Mouse (Mus musculus) kidney, postnatal 36 days (tissue): ENCODE results near the gene Trpm7.
A peak's percentile ranks its signal among the peaks of the same experiment; 100 is the strongest.

Source experiments
- DNase-seq, 2 experiments: peaks; one replicate each; pipeline ENCODE4 v3.0.0; 2021 to 2022; ENCODE audit warnings: mixed read lengths in 2 of 2

Trpm7 gene

GRCm38 (mm10) chr2:126816644-126817347 is 59.2 kb downstream of the Trpm7 start:
- no peak for DNase-seq

- DNase-seq, result peak in 1 of 2 experiments; percentile 5
Measured at GRCm38 (mm10) chr2:126815822-126816221, 60.2 kb downstream of the Trpm7 start.

- DNase-seq, result no peak
Measured at GRCm38 (mm10) chr2:126801980-126802379, 74.0 kb downstream of the Trpm7 start.

DNA sequence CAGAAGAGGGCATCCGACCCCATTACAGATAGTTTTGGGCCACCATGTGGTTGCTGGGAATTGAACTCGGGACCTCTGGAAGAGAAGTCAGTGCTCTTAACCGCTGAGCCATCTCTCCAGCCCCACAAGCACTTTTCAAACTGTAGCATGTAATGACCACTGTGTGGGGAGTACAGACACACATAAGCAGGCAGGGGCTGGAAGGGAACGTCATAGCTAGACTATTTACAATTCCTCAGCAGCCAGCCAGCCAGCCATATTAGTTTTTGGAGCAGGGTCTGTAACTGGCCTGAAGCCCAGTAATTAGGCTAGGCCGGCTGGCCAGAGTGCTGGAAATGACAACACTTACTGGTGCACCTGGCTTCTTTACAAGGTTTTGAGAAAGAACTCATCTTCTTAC is 77.6 kb downstream of the Trpm7 start:
- DNase-seq, result no peak

DNA sequence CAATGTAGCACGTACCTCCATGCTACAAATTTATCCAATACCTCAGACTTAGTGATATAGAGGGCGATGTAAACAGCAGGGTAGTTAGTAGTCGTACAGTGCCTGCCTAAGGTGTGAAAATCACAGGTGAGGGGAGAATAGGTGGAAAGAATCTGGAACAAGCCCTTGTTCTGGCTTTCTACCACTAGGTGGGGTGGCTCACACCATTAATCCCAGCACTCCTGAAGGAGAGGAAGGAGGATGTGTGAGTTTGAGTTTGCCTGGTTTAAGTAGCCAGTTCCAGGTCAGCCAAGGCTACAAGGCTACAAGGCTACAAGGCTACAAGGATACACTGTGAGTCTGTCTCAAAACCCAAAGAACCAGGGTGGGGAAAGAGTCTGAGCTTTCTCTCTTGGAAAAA is 80.3 kb downstream of the Trpm7 start:
- peak in 1 of 2 experiments; percentile 16 for DNase-seq

GRCm38 (mm10) chr2:126792611-126793010 is 83.4 kb downstream of the Trpm7 start:
- no peak for DNase-seq

- DNase-seq, result no peak
Measured at GRCm38 (mm10) chr2:126787721-126788342, 88.2 kb downstream of the Trpm7 start.

GRCm38 (mm10) chr2:126783370-126783769 is 92.7 kb downstream of the Trpm7 start, which contains the start of gene Usp50:
Gene Usp50, minus strand, starts transcription at chr2:126783470.
- DNase-seq, result no peak

- peak; percentile 83 to 86 for DNase-seq
Measured at GRCm38 (mm10) chr2:126782433-126782832, 93.6 kb downstream of the Trpm7 start.

- no peak for DNase-seq
Measured at GRCm38 (mm10) chr2:126781478-126781877, 94.6 kb downstream of the Trpm7 start.

DNA sequence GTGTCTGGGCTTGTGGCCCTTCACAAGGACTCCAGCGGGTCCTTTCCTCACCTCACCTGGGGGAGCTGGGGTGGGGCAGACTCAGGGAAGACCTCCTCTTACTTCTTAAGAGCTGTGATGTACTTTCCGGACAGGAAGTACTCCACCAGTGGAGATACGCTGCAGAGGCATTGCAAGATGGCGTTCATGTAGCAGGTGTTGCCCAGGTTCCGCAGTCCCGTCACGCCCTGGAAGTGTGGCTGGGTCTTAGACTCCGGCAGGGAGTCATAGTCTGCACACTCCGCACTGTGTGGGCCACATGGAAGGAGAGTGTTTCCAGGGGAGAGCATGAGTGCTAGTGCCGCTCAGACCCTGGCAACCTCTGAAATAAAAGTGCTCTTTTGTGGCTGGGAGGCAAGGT is 95.7 kb downstream of the Trpm7 start:
- DNase-seq, result no peak

DNA sequence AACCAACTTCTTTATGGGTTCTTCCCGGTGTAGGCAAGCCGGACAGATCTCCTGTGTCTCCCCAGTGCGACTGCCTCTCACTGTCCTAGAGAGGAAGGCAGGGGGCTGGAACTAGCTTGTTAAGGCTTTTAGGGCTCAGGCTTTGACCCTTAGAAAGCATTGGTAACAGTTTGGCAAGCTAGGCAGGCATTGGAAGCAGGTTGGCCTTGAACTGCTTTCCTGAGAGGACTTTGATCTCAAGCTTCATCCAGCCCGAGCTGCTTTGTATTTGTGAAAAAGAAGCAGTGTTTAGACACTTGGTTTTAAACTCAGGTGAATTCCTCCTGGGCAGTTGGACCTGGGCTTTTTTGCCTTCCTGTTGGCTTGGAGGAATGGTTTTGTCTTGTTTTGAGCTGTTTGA is 97.2 kb downstream of the Trpm7 start:
- peak; percentile 29 to 35 for DNase-seq

DNA sequence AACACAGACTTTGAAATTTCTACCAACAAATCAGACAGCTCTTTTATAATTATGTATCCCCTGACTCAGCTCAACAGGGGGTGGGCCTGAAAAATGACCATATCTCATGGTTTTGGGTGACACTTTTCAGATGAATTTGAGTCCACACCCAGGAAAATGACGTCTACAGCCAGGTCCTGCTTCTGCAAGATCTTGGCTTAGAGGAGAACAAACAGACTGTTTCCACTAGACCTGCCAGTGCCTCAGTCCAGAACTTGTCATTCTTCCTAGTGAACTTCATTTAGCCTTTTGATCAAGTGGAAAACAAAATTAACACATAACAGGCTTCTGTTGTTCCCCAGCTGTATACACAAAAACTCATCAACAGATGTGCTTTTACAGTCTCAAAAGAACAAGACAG is 99.6 kb downstream of the Trpm7 start:
- DNase-seq, result no peak

GRCm38 (mm10) chr2:126775951-126776350 is 100.1 kb downstream of the Trpm7 start:
- no peak for DNase-seq

- no peak for DNase-seq
Measured at GRCm38 (mm10) chr2:126772217-126772616, 103.8 kb downstream of the Trpm7 start.

GRCm38 (mm10) chr2:126769431-126770181 is 106.4 kb downstream of the Trpm7 start:
- no peak for DNase-seq

DNA sequence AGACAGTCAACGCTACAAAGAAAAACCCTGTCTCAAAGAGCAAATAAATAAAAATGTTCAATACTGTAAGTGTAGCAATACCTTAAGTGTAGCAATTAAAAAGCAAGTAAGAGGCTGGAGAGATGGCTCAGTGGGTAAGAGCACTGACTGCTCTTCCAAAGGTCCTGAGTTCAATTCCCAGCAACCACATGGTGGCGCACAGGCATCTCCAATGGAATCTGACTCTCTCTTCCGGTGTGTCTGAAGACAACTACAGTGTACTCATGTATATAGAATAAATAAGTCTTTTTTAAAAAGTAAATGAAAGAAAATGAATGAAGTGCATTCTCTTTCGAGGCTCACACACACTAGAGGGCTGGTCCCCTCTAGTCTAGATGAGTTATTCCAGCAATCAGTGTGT is 107.8 kb downstream of the Trpm7 start:
- DNase-seq, result peak in 1 of 2 experiments; percentile 40

DNA sequence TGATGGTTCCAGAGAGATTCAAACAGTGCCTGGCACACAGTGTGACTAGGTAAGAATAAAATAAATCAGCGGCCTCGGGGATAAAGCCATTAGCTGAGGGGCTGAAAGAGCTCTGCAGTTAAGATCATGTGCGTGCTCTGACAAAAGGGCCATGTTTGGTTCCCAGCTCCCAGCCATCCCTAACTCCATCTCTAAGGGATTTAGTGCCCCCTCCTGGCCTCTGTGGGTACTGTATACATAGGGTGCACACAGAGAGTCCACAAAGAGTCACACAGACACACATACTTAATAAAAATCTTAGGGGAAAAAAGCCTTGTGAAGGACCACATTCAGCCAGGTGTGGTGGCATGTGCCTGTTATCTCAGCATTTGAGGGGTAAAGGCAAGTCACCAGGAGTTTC is 108.4 kb downstream of the Trpm7 start:
- DNase-seq, result no peak

GRCm38 (mm10) chr2:126765867-126766582 is 110.0 kb downstream of the Trpm7 start:
- DNase-seq, result peak in 1 of 2 experiments; percentile 43

DNA sequence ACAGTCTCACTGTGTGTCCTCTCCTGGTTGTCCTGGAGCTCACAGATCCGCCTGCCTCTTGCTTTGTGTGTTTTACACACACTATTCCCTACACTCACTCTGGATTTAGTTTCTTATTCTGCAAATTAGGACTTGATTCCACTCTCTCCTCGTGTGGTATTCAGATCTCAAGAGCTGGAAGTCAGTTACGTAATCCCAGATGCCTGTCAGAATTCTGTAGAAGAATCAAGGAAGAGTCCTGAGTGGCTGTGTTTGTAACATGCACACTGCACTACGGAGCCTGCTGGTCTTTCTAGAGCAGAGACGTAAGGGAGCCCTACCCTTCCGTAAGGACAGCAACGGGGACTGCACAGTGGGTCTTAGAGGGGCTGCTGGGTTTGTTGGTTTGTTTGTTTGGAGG is 116.7 kb downstream of the Trpm7 start:
- no peak for DNase-seq

GRCm38 (mm10) chr2:126755664-126756063 is 120.4 kb downstream of the Trpm7 start:
- no peak for DNase-seq

DNA sequence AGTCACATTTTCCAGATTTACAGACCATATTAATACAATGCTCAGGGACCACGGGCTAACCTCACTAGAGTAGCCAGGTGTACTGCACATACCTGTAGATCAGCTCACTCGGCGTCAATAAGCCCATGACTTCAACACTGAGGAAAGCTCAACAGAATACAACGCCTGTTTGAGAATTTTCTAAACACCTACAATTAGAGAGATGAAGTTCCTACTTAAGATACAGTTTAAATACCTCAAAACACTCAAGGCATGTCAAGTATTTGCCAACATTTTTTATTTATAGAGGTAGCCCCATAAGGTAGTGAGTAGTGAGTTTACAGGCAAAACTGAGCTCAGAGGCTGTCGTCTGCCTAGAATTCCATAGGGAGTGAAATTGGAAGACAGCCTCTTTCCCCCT is 132.6 kb downstream of the Trpm7 start:
- no peak for DNase-seq
